Mouse (Mus musculus) gonadal fat pad, adult 2 months (tissue): ENCODE measurements around the gene S1pr3. TPM values are rescaled to one million over a fixed set of nuclear protein-coding genes. Genes with fewer than 3 reads are reported as not detected.

ENCODE experiments used
- DNase-seq: peaks from one replicate; pipeline ENCODE4 v3.0.0-alpha.2; 2012; ENCODE audit warnings: low read depth
- polyA plus RNA-seq: library from polyadenylated mRNA; depleted of rRNA; stranded (reverse); fragments of >200 nt; gene quantifications from 2 replicates; pipeline ENCODE4 v1.2.3, GENCODE M21; 2012; rRNA removed

S1pr3 gene
- polyA plus RNA-seq, 1 experiment = 15.5 TPM

DNA sequence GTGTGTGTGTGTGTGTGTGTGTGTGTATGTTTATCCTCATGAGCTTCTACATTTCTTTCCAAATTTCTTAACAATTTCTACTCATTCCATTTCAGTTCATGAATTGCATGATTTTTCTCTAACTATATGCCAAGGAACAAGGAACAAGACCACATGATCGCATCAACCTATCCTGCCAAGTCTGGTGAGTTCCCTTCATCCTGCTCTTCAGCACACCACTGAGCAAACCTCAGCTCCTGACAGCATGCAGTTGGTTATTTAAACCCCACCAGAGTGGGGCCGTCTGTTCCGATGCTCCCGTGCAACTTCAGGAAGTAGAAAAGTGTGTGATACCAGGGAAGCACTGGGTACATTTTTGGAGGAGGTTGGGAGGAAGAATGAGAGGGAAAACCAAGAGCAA is 38.1 kb downstream of the S1pr3 start:
- no peak for DNase-seq

DNA sequence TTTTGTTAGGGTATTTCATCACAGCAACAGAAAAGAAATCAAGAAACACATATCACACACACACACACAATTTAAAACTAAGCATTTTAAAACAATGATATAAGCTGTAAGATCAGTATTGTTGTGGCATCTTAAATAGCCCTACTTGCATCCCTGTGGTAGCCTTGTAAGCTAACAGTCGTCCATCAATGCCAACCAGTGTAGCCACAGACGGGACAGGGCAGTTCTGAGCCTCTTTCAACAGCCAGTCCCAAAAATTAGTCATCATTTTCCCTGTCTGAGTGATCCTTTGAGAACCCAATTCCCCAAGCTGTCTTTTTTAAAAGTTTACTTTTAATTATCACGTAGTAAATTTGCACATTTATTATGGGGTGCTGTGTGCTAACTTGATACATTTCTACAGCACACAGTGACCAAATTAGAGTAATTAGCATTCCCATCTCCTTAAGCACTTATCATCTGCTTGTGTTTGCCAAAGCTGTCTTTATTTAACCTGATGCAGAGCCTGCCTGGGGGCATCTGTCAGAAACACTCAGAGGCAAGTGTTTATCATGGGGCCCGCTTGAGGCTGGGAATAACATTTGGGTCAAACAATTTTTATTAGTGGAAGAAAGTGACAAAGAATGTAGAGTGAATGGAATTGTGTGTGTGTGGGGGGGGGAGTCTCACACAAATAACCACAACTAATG is 47.9 kb downstream of the S1pr3 start:
- DNase-seq = no peak

DNA sequence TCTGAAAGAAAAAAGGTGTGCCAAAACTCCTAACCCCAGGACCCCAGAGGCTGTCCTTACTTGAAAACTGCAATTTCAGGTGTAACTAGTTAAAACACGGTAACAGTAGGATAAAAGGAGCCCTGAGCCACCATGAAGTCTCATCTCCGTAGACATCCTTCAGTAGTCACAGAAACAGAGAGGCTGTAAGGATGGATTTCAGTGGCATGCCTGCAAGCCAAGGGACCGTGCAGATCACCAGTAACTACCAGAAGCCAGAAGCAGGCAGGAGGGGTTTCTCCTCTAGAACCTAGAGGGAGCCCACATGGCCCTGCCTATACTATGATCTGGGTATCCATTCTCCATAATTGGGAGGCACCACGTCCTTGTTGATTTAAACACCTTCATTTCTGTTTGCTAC is 55.9 kb downstream of the S1pr3 start:
- DNase-seq = no peak

DNA sequence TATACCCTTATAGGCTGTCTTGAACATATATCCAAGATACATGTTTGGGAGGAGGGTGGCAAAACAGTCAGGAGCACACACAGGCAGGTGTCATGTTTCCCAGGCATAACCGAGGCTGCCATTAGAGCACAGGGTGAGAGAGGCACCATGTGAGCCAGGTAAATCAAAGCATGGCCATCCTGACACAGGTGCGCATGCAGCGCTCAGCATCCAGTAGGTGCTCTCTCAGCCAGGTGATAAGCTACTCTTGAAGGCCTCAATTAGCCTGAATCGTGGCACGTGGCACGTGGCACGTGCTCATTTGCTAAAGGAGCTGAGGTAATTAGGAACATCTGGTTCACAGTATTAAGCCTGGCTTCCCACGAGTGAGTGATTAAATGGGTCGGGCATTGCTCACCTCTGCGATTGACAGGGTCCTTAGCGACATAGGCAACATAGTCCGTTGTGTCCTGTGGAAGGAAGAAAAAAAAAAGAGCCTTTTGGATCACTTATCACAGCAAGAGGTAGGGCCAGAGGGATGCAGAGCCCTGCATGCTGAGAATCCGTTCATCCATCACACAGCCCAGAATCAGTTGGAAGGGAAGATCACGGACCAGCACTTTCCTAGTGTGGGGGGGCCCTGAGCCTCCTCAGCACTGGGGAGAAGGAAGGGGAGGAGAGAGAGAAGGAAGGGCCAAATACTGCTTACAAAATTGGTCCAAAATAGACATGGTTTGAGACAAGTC is 57.8 kb downstream of the S1pr3 start:
- DNase-seq = no peak

DNA sequence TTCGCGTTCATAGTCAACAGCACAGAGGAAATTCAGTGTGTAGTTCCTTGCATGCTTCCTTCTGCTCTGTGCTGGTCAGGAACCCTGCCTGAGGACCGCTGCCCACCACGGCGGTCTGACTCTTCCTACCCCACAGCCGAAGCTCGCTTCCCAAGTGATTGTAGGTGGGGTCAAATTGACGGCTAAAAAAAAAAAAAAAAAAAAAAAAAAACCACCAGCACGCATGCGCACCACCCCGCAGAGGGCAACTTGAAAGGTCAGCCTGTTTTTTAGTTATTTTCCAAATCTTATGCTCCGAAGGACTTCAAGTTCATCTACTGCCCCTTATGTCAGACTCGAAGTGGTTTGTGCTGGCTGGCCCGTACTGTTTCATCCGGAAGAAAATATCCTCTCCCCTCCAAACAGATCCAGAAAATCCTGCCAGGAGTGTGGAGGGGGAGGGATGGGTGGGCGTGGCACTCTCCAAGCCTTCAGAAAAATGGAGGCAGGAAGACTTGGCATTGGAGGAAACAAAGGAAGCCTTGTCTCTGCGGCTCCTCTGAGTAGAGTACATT is 60.3 kb downstream of the S1pr3 start:
- DNase-seq = no peak

Other genes starting within 250 kb of the S1pr3 start
- 4.6 and 4.8 TPM in 2 replicates for gene Nxnl2, start 237.6 kb upstream of the S1pr3 start, polyA plus RNA-seq
- 0.19 and 0.34 TPM in 2 replicates for gene Shc3, start 160.8 kb downstream of the S1pr3 start, polyA plus RNA-seq
- 7.0 and 11.2 TPM in 2 replicates for gene Cks2, start 236.6 kb downstream of the S1pr3 start, polyA plus RNA-seq
- gene Secisbp2, start 243.1 kb downstream of the S1pr3 start, polyA plus RNA-seq = 17.5 and 17.7 TPM in 2 replicates